Mouse (Mus musculus) midbrain, postnatal 0 days (tissue): ENCODE results near the gene Atoh7. TPM values are rescaled to one million over a fixed set of nuclear protein-coding genes. Genes with fewer than 3 reads are reported as not detected.
A peak's percentile ranks its signal among the peaks of the same experiment; 100 is the strongest.

ENCODE experiments used
- ATAC-seq: fragments of 200-750 bp; cut with Nextera tagmentation; 2 replicates; pipeline ENCODE4 v1.8.0; 2017; ENCODE audit warnings: moderate number of reproducible peaks, mild to moderate bottlenecking, moderate TSS enrichment, moderate library complexity; ENCODE audit not compliant: low FRiP score
- DNase-seq: peaks from one replicate; pipeline ENCODE4 v3.0.0-alpha.2; 2015; ENCODE audit warnings: low spot score
- H3K27ac ChIP-seq: fragments of 300-500 bp; sonication (generic); 2 replicates; pipeline ENCODE4 v1.5.1; 2014; ENCODE audit warnings: low read depth, mild to moderate bottlenecking, low read length, mixed read lengths
- H3K27me3 ChIP-seq: fragments of 300-500 bp; sonication (generic); 2 replicates; pipeline ENCODE4 v1.6.1; 2014; ENCODE audit warnings: low read length, control low read depth, mixed read lengths; ENCODE audit not compliant: insufficient read depth
- H3K36me3 ChIP-seq: fragments of 300-500 bp; sonication (generic); 2 replicates; pipeline ENCODE4 v1.6.1; 2014; ENCODE audit warnings: low read length, control low read depth, mixed read lengths; ENCODE audit not compliant: insufficient read depth
- H3K4me1 ChIP-seq: fragments of 300-500 bp; sonication (generic); 2 replicates; pipeline ENCODE4 v1.6.1; 2014; ENCODE audit warnings: mild to moderate bottlenecking, control low read depth, antibody characterized with exemption, low read length, mixed read lengths; ENCODE audit not compliant: insufficient read depth
- H3K4me2 ChIP-seq: fragments of 300-500 bp; sonication (generic); 2 replicates; pipeline ENCODE4 v1.6.1; 2014; ENCODE audit warnings: low read depth, mild to moderate bottlenecking, low read length, mixed read lengths; ENCODE audit not compliant: poor library complexity, severe bottlenecking
- H3K4me3 ChIP-seq: fragments of 300-500 bp; sonication (generic); 2 replicates; pipeline ENCODE4 v1.5.1; 2014; ENCODE audit warnings: low read depth, mild to moderate bottlenecking, low read length, moderate library complexity
- H3K9ac ChIP-seq: fragments of 300-500 bp; sonication (generic); replicated peaks from 2 replicates; pipeline ENCODE4 v1.6.1; 2014; ENCODE audit warnings: mild to moderate bottlenecking, low read length, moderate library complexity, mixed read lengths; ENCODE audit not compliant: poor library complexity, severe bottlenecking
- H3K9me3 ChIP-seq: fragments of 300-500 bp; sonication (generic); 2 replicates; pipeline ENCODE4 v1.6.1; 2016; ENCODE audit warnings: low read length, control low read depth
- CTCF ChIP-seq: IDR thresholded peaks from 2 replicates; pipeline ENCODE4 v1.5.1; 2016; ENCODE audit warnings: antibody characterized with exemption, mild to moderate bottlenecking
- WGBS: fragments of 180-500 bp; shearing (Covaris S2); extraction: QIAGEN DNeasy Blood & Tissue Kit; methylation state at CpG from one replicate; pipeline ENCODE4 v1.1.7; 2014; 5-methylcytosine and 5-hydroxymethylcytosine counted together
- polyA plus RNA-seq: library from polyadenylated mRNA; unstranded; fragments of >200 nt; fragmentation: Nextera tagmentation; extraction: Ambion mirVana; gene quantifications from 2 replicates; pipeline ENCODE4 v1.2.1, GENCODE M21; 2015
- total RNA-seq: library from RNA; depleted of rRNA; stranded (reverse); fragments of >200 nt; gene quantifications from 2 replicates; pipeline ENCODE4 v1.2.3, GENCODE M21; 2014

The Atoh7 gene
- total and polyA plus RNA-seq, 2 experiments from 2014 or later = 4.4 to 4.8 TPM

DNA sequence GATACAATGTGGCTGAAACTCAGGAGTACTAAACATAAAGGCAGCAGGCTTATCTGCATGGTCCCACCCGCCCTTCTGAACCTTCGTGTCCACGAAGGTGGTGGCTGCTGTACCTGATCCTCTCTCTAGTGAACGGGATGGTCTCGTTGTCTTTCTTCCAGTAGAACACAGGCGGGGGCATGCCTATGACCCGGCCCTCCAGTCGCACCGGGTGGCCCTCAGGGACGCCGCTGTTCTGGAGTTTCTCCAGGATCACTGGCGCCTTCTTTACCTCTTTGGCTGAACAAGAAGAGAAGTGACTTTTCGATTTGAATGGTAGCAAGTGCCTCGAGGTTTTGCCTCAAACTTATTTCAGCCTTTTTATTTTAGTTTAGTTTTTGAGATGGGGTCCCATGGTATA, 20.5 kb downstream of the Atoh7 start:
- H3K9me3 ChIP-seq = no peaks in the 10 kb centered on the region
- H3K27ac ChIP-seq = no peak overlapping the region
- no peaks in the 10 kb centered on the region for H3K4me1 ChIP-seq
- no peak overlapping the region for H3K9ac ChIP-seq
- no peak overlapping the region for H3K4me3 ChIP-seq
- H3K36me3 ChIP-seq = no peaks in the 10 kb centered on the region
- no peak for TF ChIP-seq CTCF
- ATAC-seq (no peak), DNase-seq (no peak)
- no peak overlapping the region for H3K4me2 ChIP-seq
- 76% methylated on average over 14 of the region's 14 CpGs for WGBS
- no peaks in the 10 kb centered on the region for H3K27me3 ChIP-seq

DNA sequence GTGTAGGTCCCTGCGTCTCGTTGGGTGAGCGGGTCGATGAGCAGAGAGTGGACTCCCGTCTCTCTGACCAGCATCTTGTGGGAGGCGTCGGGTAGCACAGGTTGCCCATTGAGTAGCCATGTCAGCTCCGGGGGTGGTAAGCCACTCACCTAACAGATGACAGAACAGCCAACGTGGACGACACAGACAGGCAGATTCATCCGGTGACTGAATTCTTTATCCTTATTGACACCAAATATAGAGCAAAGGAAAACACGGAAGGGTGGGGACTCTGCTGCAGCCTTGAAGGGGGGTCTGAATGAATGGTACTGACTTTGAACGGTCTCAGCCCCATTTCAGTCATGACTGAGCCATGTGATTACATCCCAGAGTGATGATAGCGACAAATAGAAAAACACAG, 22.5 kb downstream of the Atoh7 start:
- no peak overlapping the region for H3K4me2 ChIP-seq
- no peak overlapping the region for H3K27ac ChIP-seq
- ATAC-seq (no peak), DNase-seq (no peak)
- WGBS = 86% methylated on average over 14 of the region's 14 CpGs
- no peak overlapping the region for H3K9ac ChIP-seq
- no peak for TF ChIP-seq CTCF
- H3K9me3 ChIP-seq = no peaks in the 10 kb centered on the region
- H3K4me3 ChIP-seq = no peak overlapping the region
- H3K4me1 ChIP-seq = no peaks in the 10 kb centered on the region
- no peaks in the 10 kb centered on the region for H3K36me3 ChIP-seq
- H3K27me3 ChIP-seq = no peaks in the 10 kb centered on the region

DNA sequence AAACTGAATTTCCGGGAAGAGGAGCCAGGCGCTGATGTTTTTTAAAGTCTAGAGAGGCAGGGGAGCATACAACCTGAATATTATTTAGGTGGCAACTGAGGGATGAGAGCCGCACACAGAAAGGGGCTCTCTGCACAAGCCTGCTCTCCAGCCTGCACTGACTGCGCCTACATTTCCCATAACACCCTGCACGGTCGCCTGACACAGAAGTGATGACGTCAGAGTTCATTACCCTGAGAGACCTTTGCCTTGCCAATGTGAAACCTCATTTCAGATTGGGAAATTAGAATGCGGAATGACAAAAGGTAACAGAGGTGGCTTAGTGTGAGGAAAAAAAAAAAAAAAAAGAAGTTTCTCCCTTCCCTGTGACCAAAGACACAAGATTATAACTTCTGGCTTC, 23.1 kb downstream of the Atoh7 start:
- Histone ChIP-seq H3K36me3 (no peaks in the 10 kb centered on the region), H3K27ac (no peak overlapping the region), H3K4me2 (no peak overlapping the region), H3K9ac (no peak overlapping the region), H3K4me1 (no peaks in the 10 kb centered on the region), H3K27me3 (no peaks in the 10 kb centered on the region), H3K4me3 (no peak overlapping the region), H3K9me3 (no peaks in the 10 kb centered on the region)
- DNase-seq (peak; percentile 68), ATAC-seq (no peak)
- TF ChIP-seq CTCF = no peak
- whole genome bisulfite sequencing = 31% methylated on average over 8 of the region's 8 CpGs

DNA sequence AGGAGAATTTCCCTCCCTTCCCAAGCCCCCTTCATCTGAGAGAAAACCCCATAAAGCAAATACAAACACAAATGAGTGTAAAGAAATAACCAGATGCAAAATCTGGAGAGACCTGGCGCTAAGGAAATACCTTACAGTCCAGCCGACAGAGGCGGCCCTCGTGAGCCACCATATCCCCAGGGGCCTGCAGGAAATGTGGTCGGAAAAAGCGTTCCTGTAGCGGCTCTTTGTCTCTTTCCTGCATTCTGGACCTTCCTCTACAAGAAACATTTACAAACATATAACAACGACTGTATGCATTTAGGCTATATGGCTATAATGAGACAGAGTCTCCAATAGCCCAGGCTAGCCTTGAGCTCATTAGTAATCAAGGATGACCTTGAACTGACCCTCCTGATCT, 23.7 kb downstream of the Atoh7 start:
- no peaks in the 10 kb centered on the region for H3K4me1 ChIP-seq
- H3K9me3 ChIP-seq = no peaks in the 10 kb centered on the region
- H3K4me3 ChIP-seq = no peak overlapping the region
- no peak overlapping the region for H3K27ac ChIP-seq
- 88% methylated on average over 8 of the region's 8 CpGs for WGBS
- ATAC-seq (no peak), DNase-seq (no peak)
- no peaks in the 10 kb centered on the region for H3K27me3 ChIP-seq
- H3K9ac ChIP-seq = no peak overlapping the region
- H3K4me2 ChIP-seq = no peak overlapping the region
- TF ChIP-seq CTCF = no peak
- no peaks in the 10 kb centered on the region for H3K36me3 ChIP-seq

DNA sequence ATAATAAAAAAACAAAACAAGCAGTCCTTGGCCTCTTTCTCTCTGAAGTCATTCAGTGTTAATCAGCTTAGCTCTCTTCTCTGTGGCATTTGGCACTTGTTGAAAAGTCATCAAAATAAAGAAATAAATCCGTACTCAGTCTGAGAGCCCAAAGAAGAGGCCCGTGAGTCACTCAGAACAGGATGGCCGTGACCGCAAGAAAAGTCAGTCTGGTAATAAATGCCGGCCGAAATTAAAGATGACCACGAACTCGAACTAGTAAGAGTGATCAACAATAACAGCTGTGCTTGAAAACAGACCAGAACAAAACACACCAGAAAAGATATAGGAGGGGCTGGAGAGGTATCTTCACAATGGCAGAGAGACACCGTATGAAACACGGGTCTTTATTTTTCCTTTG, 24.6 kb downstream of the Atoh7 start:
- no peak for TF ChIP-seq CTCF
- H3K4me3 ChIP-seq = no peak overlapping the region
- ATAC-seq (no peak), DNase-seq (no peak)
- no peak overlapping the region for H3K27ac ChIP-seq
- no peaks in the 10 kb centered on the region for H3K36me3 ChIP-seq
- no peak overlapping the region for H3K9ac ChIP-seq
- H3K4me1 ChIP-seq = no peaks in the 10 kb centered on the region
- H3K4me2 ChIP-seq = no peak overlapping the region
- no peaks in the 10 kb centered on the region for H3K27me3 ChIP-seq
- no peaks in the 10 kb centered on the region for H3K9me3 ChIP-seq
- 81% methylated on average over 10 of the region's 10 CpGs for WGBS

DNA sequence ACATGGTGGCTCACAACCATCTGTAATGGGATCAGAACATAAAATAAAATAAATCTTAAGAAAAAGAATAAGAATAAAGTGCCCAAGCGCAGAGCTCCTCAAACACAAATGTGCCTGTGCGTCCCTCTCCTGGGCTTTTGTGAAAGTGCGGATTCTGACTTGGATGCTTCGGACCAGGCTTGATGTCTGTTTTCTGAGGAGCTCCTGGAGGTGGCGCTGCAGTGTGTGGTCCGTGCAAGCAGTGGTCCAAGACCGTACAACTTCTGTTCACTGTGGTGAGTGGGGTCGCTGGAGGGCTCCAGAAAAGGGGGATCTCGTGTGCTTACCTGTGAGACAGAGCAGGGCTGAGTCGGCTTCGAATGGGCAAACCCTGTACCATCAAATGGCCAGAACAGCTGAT, 25.9 kb downstream of the Atoh7 start:
- no peaks in the 10 kb centered on the region for H3K9me3 ChIP-seq
- no peak overlapping the region for H3K9ac ChIP-seq
- H3K4me2 ChIP-seq = no peak overlapping the region
- DNase-seq (peak; percentile 32), ATAC-seq (no peak)
- 37% methylated on average over 11 of the region's 11 CpGs for WGBS
- TF ChIP-seq CTCF = peak; percentile 55
- H3K27me3 ChIP-seq = no peaks in the 10 kb centered on the region
- no peaks in the 10 kb centered on the region for H3K36me3 ChIP-seq
- H3K27ac ChIP-seq = no peak overlapping the region
- H3K4me3 ChIP-seq = no peak overlapping the region
- no peaks in the 10 kb centered on the region for H3K4me1 ChIP-seq
